Mouse (Mus musculus): ENCODE results near the gene Olfr976. TPM values are rescaled to one million over a fixed set of nuclear protein-coding genes. Genes with fewer than 3 reads are reported as not detected.
"Not testable (repeated sequence)": the region's sequence is repeated elsewhere in the genome, so short reads cannot be mapped to it uniquely, and the experiment has no call there.

Gene Olfr976
- total RNA-seq (2021), result not detected

GRCm38 (mm10) chr9:39961033-39961432, at the start of gene Olfr976:
Olfr976 (minus strand) TSS chr9:39961133.
- intact Hi-C loops (cut with DNase I), result not testable (repeated sequence)

GRCm38 (mm10) chr9:40009482-40009881, 48.5 kb upstream of the Olfr976 start, which contains the start of gene Olfr980:
Olfr980 (minus strand) TSS chr9:40009582.
- DNase-seq, result no peak
- intact Hi-C loops (cut with DNase I), result no loop called here

More at GRCm38 (mm10) chr9:39961033-39961432, at the start of gene Olfr976:
- not testable (repeated sequence) for DNase-seq

DNA sequence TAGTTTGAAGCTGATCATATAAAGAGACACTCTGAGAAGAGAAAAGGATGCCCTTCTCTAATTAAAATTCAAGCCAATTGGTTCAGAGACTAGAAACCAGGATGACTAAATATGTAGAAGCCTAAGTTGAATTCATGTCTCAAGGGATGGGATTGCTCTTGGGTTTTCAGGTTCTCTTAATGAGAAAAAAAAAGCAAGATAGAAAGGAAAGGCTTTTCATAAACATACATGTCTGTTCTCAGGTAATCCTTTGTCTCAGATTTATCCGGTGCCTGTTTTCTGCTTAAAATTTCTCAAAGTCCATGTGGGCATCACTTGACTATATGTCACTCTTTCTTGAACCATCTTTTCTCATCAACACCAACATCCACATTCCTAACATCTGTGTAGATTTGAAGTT, 42.4 kb upstream of the Olfr976 start, which contains the start of gene Olfr979:
Gene Olfr979 (minus strand): TSS at position 101 of the 400 bp plus-strand sequence.
- no peak for DNase-seq
- intact Hi-C loops (cut with DNase I), result no loop called here

DNA sequence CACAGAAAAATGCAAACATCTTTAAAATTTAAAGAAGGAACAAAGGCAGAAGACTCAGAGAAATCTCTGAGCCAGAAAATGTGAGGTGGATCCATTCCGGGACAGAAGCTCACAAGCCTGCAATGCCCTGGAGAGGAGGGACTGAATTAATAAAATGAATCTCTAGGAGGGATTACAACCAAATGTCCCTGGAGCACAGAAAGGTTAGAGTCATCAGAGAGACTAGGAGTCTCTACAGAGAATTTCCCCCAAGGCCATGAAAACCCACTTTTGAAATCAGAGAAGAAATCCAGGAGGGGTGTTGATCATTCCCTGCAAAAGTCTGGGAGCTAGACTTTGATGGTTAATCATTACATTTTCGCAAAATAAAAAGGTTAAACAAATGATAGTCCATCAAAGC, 30.9 kb upstream of the Olfr976 start, which contains the start of gene Olfr978:
Gene Olfr978 (plus strand): TSS at position 301 of the 400 bp plus-strand sequence.
- no peak for DNase-seq
- intact Hi-C loops (cut with DNase I), result no loop called here

DNA sequence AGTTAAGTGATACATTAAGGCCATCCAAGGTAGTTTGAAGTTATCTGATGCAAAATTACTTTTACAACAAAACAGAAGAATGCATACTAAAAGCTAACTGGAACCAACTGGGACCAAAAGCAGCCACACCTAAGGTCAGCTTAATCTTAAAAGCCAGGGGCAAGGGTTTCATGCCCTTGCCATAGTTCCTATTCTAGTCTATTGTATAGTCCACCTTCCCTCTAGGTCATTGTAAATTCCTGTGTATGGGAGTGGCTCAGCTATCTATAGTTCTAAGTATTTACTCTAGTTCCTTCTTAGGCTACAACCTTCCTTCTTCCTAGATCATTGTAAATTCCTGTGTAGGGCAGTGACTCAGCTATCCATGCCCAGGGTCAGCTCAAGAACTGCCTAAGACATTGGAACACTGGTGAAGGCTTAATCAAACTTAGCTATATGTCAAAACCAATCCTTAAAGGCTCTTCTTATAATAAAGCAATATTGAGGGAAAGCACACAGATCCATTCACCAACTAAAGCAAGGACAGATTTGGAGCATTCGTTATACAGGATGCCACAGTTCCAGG, 15.7 kb upstream of the Olfr976 start:
- DNase-seq; intact Hi-C loops (cut with DNase I): not testable (repeated sequence)

- intact Hi-C loops (cut with DNase I), result no loop called here
- DNase-seq, result no peak
Measured at GRCm38 (mm10) chr9:39951946-39952345, 9.0 kb downstream of the Olfr976 start, which contains the start of gene Olfr975. Olfr975 (minus strand) TSS chr9:39952046.

- intact Hi-C loops (cut with DNase I), result no loop called here
- no peak for DNase-seq
Measured at GRCm38 (mm10) chr9:39937201-39937600, 23.7 kb downstream of the Olfr976 start, which contains the start of gene Olfr974. Olfr974 (plus strand) TSS chr9:39937501.

DNA sequence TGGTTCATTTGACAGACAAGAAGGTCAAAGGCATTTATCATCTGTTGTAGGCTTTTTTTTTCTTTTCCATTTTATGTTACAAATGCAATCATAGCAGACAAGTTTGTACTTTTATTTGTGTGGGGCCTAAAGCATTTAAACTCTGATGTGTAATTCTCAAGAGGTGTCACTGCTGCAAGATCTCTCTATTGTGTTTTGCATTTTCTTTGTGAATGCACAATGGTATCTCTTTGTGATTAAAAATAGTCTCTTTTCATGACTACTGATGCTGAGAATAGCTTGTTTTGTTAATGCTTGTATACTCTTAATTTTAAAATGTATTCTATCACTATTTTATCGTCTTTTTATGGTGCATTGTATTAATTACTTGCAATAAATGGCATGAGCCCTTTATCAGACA, 32.1 kb downstream of the Olfr976 start:
- not testable (repeated sequence) for DNase-seq

DNA sequence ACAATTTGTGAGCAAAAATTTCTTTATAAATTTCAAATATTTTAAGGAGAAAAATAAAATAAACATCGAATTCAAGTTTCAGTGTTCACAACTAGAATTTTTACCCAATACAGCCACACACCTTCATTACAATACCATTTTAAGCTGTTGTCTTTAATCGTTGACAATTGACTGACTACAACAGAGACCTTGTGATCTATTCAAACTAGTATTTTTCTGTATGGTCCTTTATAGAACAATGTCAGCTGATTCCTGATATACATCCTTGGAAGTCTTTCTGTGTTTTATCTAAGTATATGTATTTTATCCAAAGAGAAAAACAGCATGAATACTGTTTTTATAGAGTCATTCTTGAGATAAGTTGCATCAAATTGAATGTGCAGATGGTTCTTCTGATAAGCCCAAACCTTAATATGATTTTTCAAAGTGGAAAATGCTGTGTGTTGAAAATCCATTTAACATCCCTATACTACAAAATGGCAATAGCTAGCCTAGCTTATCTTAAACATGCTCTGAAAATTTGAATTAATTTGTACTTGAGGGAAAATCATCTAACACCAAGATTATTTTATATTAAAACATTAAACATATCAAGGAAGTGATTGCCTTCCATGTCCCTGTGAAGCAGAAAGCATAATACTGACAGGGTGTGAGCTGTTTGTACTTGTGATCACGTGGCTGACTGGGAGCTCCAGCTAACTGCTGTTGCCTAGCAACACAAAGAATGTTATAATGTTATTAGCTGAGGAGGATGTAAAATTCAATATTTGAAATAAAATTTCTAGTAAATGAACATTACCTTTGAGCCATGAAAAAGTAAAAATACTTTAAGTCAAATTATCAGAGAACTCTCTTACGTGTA, 32.7 kb downstream of the Olfr976 start:
- DNase-seq; intact Hi-C loops (cut with DNase I): not testable (repeated sequence)

More for the DNA sequence above, 32.1 kb downstream of the Olfr976 start:
- intact Hi-C loops (cut with DNase I), result not testable (repeated sequence)

DNA sequence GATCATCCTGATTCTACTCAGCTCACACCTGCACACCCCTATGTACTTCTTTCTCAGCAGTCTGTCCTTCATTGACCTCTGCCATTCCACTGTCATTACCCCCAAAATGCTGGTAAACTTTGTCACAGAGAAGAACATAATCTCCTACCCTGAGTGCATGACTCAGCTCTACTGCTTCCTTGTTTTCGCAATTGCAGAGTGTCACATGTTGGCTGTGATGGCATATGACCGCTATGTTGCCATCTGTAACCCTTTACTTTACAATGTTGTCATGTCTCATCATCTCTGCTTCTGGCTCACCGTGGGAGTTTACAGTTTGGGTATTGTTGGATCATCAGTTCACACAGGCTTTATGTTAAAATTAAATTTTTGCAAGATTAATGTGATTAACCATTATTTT, 51.0 kb downstream of the Olfr976 start:
- DNase-seq, result no peak
- intact Hi-C loops (cut with DNase I), result no loop called here

DNA sequence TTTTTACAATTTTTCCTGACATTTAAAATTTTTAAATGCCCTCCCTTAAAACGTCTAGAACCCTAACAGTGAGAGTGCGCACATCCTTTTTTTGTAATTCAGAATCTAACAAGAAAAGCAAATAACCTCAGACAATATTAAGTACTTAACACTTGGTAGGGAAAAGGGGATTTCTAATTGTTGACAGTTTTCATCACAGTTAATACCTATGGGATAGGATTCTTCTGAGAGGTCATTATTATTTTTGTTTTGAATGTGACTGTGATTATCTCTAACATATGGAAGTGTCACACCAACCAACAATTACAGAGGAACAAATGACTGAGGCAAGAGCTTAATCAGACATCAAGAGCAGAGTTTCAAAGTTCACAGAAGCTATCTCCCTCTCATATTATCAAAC, 53.9 kb downstream of the Olfr976 start, which contains the start of gene Olfr229:
Gene Olfr229 (plus strand): TSS at position 301 of the 400 bp plus-strand sequence.
- intact Hi-C loops (cut with DNase I), result no loop called here

GRCm38 (mm10) chr9:39905106-39905505, 55.8 kb downstream of the Olfr976 start:
- DNase-seq, result no peak
- intact Hi-C loops (cut with DNase I), result no loop called here

More for the DNA sequence above, 53.9 kb downstream of the Olfr976 start, which contains the start of gene Olfr229:
- no peak for DNase-seq

Other genes with a start within 250 kb of the Olfr976 start
- gene Olfr965, start 249.8 kb downstream of the Olfr976 start, total RNA-seq (2021), result not detected
- not detected for gene Olfr150, start 230.2 kb downstream of the Olfr976 start, total RNA-seq (2021)
- not detected for gene Olfr967, start 214.9 kb downstream of the Olfr976 start, total RNA-seq (2021)
- gene Olfr968, start 177.9 kb downstream of the Olfr976 start, total RNA-seq (2021), result not detected
- not detected for gene Olfr969, start 170.2 kb downstream of the Olfr976 start, total RNA-seq (2021)
- gene Olfr970, start 152.3 kb downstream of the Olfr976 start, total RNA-seq (2021), result not detected
- not detected for gene Olfr971, start 124.3 kb downstream of the Olfr976 start, total RNA-seq (2021)
- gene Olfr972, start 94.7 kb downstream of the Olfr976 start, total RNA-seq (2021), result not detected
- gene Olfr229, start 53.8 kb downstream of the Olfr976 start, total RNA-seq (2021), result not detected
- not detected for gene Olfr974, start 23.6 kb downstream of the Olfr976 start, total RNA-seq (2021)
- not detected for gene Olfr975, start 9.1 kb downstream of the Olfr976 start, total RNA-seq (2021)
- gene Olfr978, start 31.0 kb upstream of the Olfr976 start, total RNA-seq (2021), result not detected
- gene Olfr979, start 42.3 kb upstream of the Olfr976 start, total RNA-seq (2021), result not detected
- not detected for gene Olfr980, start 48.4 kb upstream of the Olfr976 start, total RNA-seq (2021)
- not detected for gene Olfr981, start 60.3 kb upstream of the Olfr976 start, total RNA-seq (2021)
- gene Olfr982, start 112.7 kb upstream of the Olfr976 start, total RNA-seq (2021), result not detected
- gene Olfr983, start 132.5 kb upstream of the Olfr976 start, total RNA-seq (2021), result not detected
- gene Olfr984, start 153.1 kb upstream of the Olfr976 start, total RNA-seq (2021), result not detected
- not detected for gene Olfr985, start 169.1 kb upstream of the Olfr976 start, total RNA-seq (2021)
- gene Tmem225, start 187.0 kb upstream of the Olfr976 start, total RNA-seq (2021), result not detected
- not detected for gene Olfr986, start 219.8 kb upstream of the Olfr976 start, total RNA-seq (2021)
- gene Zfp202, start 231.2 kb upstream of the Olfr976 start, total RNA-seq (2021), result 1 to 10 TPM; 2.5 to 3.0 TPM